Mouse (Mus musculus) forebrain, embryonic 14.5 days (tissue): Measurements from ENCODE around the gene Klrg1. TPM values are rescaled to one million over a fixed set of nuclear protein-coding genes. Genes with fewer than 3 reads are reported as not detected.
A peak's percentile ranks its signal among the peaks of the same experiment; 100 is the strongest.

Source experiments
- ATAC-seq: fragments of 200-750 bp; cut with Nextera tagmentation; 2 replicates; pipeline ENCODE4 v1.8.0; 2017; ENCODE audit warnings: mild to moderate bottlenecking, moderate library complexity
- DNase-seq: peaks from one replicate; pipeline ENCODE4 v3.0.0-alpha.2; 2015; ENCODE audit warnings: low spot score
- H3K27ac ChIP-seq: fragments of 300-500 bp; sonication (generic); 2 replicates; pipeline ENCODE4 v1.5.1; 2014; ENCODE audit warnings: low read depth, mild to moderate bottlenecking, control low read depth, low read length, moderate library complexity
- H3K27me3 ChIP-seq: fragments of 300-500 bp; sonication (generic); replicated peaks from 2 replicates; pipeline ENCODE4 v1.6.1; 2014; ENCODE audit warnings: low read length, control low read depth, mixed read lengths; ENCODE audit not compliant: control insufficient read depth, insufficient read depth
- H3K36me3 ChIP-seq: fragments of 300-500 bp; sonication (generic); 2 replicates; pipeline ENCODE4 v1.6.1; 2014; ENCODE audit warnings: low read length, control low read depth; ENCODE audit not compliant: control insufficient read depth, insufficient read depth
- H3K4me1 ChIP-seq: fragments of 300-500 bp; sonication (generic); 2 replicates; pipeline ENCODE4 v1.6.1; 2014; ENCODE audit warnings: antibody characterized with exemption, low read length, control low read depth; ENCODE audit not compliant: control insufficient read depth, insufficient read depth
- H3K4me2 ChIP-seq: fragments of 300-500 bp; sonication (generic); 2 replicates; pipeline ENCODE4 v1.6.1; 2014; ENCODE audit warnings: mild to moderate bottlenecking, control low read depth, low read length
- H3K4me3 ChIP-seq: fragments of 300-500 bp; sonication (generic); 2 replicates; pipeline ENCODE4 v1.5.1; 2014; ENCODE audit warnings: low read depth, low read length, control low read depth
- H3K9ac ChIP-seq: fragments of 300-500 bp; sonication (generic); 2 replicates; pipeline ENCODE4 v1.6.1; 2014; ENCODE audit warnings: mild to moderate bottlenecking, low read length, control low read depth, moderate library complexity
- H3K9me3 ChIP-seq: fragments of 300-500 bp; sonication (generic); replicated peaks from 2 replicates; pipeline ENCODE4 v1.6.1; 2016; ENCODE audit warnings: low read length, control low read depth, mixed read lengths; ENCODE audit not compliant: control insufficient read depth
- WGBS: fragments of 180-500 bp; shearing (Covaris S2); extraction: QIAGEN DNeasy Blood & Tissue Kit; methylation state at CpG from one replicate; pipeline ENCODE4 v1.1.7; 2014; 5-methylcytosine and 5-hydroxymethylcytosine counted together
- polyA plus RNA-seq: library from polyadenylated mRNA; unstranded; fragments of >200 nt; fragmentation: Nextera tagmentation; extraction: Ambion mirVana; gene quantifications from 2 replicates; pipeline ENCODE4 v1.2.1, GENCODE M21; 2014

The Klrg1 gene
- polyA plus RNA-seq, 1 experiment from 2014 or later = 0.32 TPM

GRCm38 (mm10) chr6:122296918-122297278, 14.2 kb upstream of the Klrg1 start:
- H3K9me3 ChIP-seq = no peaks in the 10 kb centered on the region
- H3K27me3 ChIP-seq = no peaks in the 10 kb centered on the region
- no peaks in the 10 kb centered on the region for H3K4me1 ChIP-seq
- H3K27ac ChIP-seq = peak overlapping the region; percentile 75
- peak overlapping the region; percentile 72 for H3K9ac ChIP-seq
- 36% methylated on average over 3 of the region's 3 CpGs for WGBS
- ATAC-seq (peak; percentile 18; the same call in 1 of the 2 replicates), DNase-seq (no peak)
- no peaks in the 10 kb centered on the region for H3K36me3 ChIP-seq
- peak overlapping the region; percentile 38 for H3K4me3 ChIP-seq
- peak overlapping the region; percentile 57 for H3K4me2 ChIP-seq

DNA sequence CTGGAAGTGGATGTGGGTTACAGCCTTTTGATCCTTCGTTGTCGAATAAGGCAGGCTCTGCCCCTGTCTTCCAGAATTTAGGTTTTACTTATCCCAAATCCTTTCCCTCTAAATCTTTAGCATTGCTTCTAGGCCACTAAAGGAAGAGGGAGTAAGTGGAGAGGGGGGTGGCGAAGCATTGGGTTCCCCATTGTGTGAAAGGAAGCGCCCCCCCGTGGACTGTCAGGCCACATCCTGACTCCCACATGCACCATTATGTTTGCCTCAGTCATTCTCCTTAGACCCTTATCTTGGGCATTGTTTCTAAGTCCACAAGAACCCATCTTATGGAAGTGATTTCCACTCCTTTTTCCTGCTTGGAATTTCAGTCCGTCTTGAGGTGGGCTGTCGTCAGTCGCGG, 12.6 kb upstream of the Klrg1 start:
- Histone ChIP-seq H3K36me3 (no peaks in the 10 kb centered on the region), H3K9me3 (no peaks in the 10 kb centered on the region), H3K27me3 (no peaks in the 10 kb centered on the region), H3K4me2 (no peak overlapping the region), H3K4me3 (no peak overlapping the region), H3K9ac (no peak overlapping the region), H3K4me1 (no peaks in the 10 kb centered on the region), H3K27ac (no peak overlapping the region)
- ATAC-seq (no peak), DNase-seq (no peak)
- WGBS = 64% methylated on average over 9 of the region's 9 CpGs

- Histone ChIP-seq H3K36me3 (no peaks in the 10 kb centered on the region), H3K27me3 (no peaks in the 10 kb centered on the region), H3K4me3 (no peak overlapping the region), H3K4me2 (no peak overlapping the region), H3K9ac (no peak overlapping the region), H3K4me1 (no peaks in the 10 kb centered on the region), H3K9me3 (no peaks in the 10 kb centered on the region), H3K27ac (no peak overlapping the region)
- DNase-seq (no peak), ATAC-seq (no peak)
- 78% methylated on average over 3 of the region's 3 CpGs for WGBS
These were observed 11.6 kb upstream of the Klrg1 start for GRCm38 (mm10) chr6:122294290-122294689.

DNA sequence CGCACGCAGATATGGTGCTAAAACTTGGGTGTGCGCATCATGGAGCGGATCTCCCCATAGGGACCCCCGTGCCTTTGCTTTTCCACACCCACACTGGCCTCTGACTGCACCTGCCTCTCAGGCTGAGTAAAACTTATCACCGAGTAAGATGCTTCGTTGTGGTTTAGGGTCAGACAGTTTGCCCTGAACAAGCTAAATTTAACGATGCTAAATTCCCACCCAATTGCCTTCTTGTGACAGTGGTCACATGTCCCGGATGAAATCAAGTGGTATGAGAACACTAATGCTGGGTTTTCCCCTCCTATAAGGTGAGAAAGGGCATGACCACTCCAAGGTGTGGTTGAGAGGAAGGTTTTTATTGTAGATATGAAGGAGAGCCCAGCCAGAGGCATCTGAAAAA, 11.1 kb upstream of the Klrg1 start:
- WGBS = 86% methylated on average over 9 of the region's 9 CpGs
- Histone ChIP-seq H3K4me3 (no peak overlapping the region), H3K27ac (no peak overlapping the region), H3K27me3 (no peaks in the 10 kb centered on the region), H3K4me2 (no peak overlapping the region), H3K36me3 (no peaks in the 10 kb centered on the region), H3K4me1 (no peaks in the 10 kb centered on the region), H3K9ac (no peak overlapping the region), H3K9me3 (no peaks in the 10 kb centered on the region)
- DNase-seq (no peak), ATAC-seq (no peak)

- ATAC-seq = no peak
- no peaks in the 10 kb centered on the region for H3K36me3 ChIP-seq
- H3K9ac ChIP-seq = no peak overlapping the region
- H3K9me3 ChIP-seq = no peaks in the 10 kb centered on the region
- H3K4me1 ChIP-seq = no peaks in the 10 kb centered on the region
- no peak for DNase-seq
- H3K27me3 ChIP-seq = no peaks in the 10 kb centered on the region
- H3K4me2 ChIP-seq = no peak overlapping the region
- no peak overlapping the region for H3K27ac ChIP-seq
- no peak overlapping the region for H3K4me3 ChIP-seq
- 91% methylated on average over 8 of the region's 8 CpGs for WGBS
These were observed 10.4 kb upstream of the Klrg1 start for GRCm38 (mm10) chr6:122293121-122293520.

- Histone ChIP-seq H3K4me3 (no peak overlapping the region), H3K4me2 (no peak overlapping the region), H3K27me3 (no peaks in the 10 kb centered on the region), H3K9me3 (no peaks in the 10 kb centered on the region), H3K36me3 (no peaks in the 10 kb centered on the region), H3K4me1 (no peaks in the 10 kb centered on the region), H3K27ac (no peak overlapping the region), H3K9ac (no peak overlapping the region)
- DNase-seq = no peak
- no peak for ATAC-seq
- WGBS = 32% methylated on average over 2 of the region's 2 CpGs
These were observed 9.5 kb upstream of the Klrg1 start for GRCm38 (mm10) chr6:122292184-122292583.

DNA sequence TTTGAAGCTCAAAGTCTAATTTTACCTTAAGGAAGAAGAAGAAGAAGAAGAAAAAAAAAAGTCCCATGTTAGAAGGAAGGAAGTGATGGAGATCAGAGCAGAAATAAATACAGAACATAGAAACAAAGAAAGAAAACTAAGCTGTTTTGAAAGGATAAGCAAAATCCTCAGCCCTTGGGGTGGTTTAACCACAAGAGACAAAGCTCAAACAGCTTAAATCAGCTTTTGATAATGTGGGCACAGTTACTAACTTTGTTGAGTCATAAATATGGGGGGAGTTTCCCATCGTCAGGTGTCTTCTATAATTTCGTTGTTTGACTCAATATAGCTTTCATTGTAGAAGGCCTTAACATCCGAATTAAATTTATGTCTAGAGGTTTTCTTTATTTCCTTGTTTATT, 9.1 kb upstream of the Klrg1 start:
- H3K27ac ChIP-seq = no peak overlapping the region
- H3K27me3 ChIP-seq = no peaks in the 10 kb centered on the region
- H3K9ac ChIP-seq = no peak overlapping the region
- no peaks in the 10 kb centered on the region for H3K36me3 ChIP-seq
- 79% methylated on average over 3 of the region's 3 CpGs for WGBS
- H3K4me2 ChIP-seq = no peak overlapping the region
- H3K4me3 ChIP-seq = no peak overlapping the region
- ATAC-seq (no peak), DNase-seq (no peak)
- no peaks in the 10 kb centered on the region for H3K9me3 ChIP-seq
- no peaks in the 10 kb centered on the region for H3K4me1 ChIP-seq

- Histone ChIP-seq H3K4me3 (no peak overlapping the region), H3K9me3 (no peaks in the 10 kb centered on the region), H3K27ac (no peak overlapping the region), H3K4me1 (no peaks in the 10 kb centered on the region), H3K9ac (no peak overlapping the region), H3K27me3 (no peaks in the 10 kb centered on the region), H3K36me3 (no peaks in the 10 kb centered on the region), H3K4me2 (no peak overlapping the region)
- DNase-seq = no peak
- ATAC-seq = no peak
- 78% methylated on average over 2 of the region's 2 CpGs for WGBS
These were observed 8.6 kb upstream of the Klrg1 start for GRCm38 (mm10) chr6:122291264-122291663.

GRCm38 (mm10) chr6:122290253-122290652, 7.6 kb upstream of the Klrg1 start:
- no peak for ATAC-seq
- H3K27ac ChIP-seq = no peak overlapping the region
- WGBS = 67% methylated on average over 3 of the region's 3 CpGs
- H3K9me3 ChIP-seq = no peaks in the 10 kb centered on the region
- no peak for DNase-seq
- H3K4me1 ChIP-seq = no peaks in the 10 kb centered on the region
- no peaks in the 10 kb centered on the region for H3K27me3 ChIP-seq
- H3K4me2 ChIP-seq = no peak overlapping the region
- H3K36me3 ChIP-seq = no peaks in the 10 kb centered on the region
- no peak overlapping the region for H3K4me3 ChIP-seq
- no peak overlapping the region for H3K9ac ChIP-seq

GRCm38 (mm10) chr6:122289313-122289712, 6.6 kb upstream of the Klrg1 start:
- no peak overlapping the region for H3K27ac ChIP-seq
- no peak for DNase-seq
- H3K4me3 ChIP-seq = no peak overlapping the region
- H3K27me3 ChIP-seq = no peaks in the 10 kb centered on the region
- H3K36me3 ChIP-seq = no peaks in the 10 kb centered on the region
- ATAC-seq = no peak
- no peak overlapping the region for H3K9ac ChIP-seq
- H3K4me1 ChIP-seq = no peaks in the 10 kb centered on the region
- H3K4me2 ChIP-seq = no peak overlapping the region
- 66% methylated on average over 1 of the region's 1 CpGs for WGBS
- H3K9me3 ChIP-seq = no peaks in the 10 kb centered on the region
